Mouse (Mus musculus): ENCODE measurements around the gene Rnf32. TPM values are rescaled to one million over a fixed set of nuclear protein-coding genes. Genes with fewer than 3 reads are reported as not detected.

Gene Rnf32
- polyA plus RNA-seq, 1 experiment from 2014 or later: 2.9 TPM

DNA sequence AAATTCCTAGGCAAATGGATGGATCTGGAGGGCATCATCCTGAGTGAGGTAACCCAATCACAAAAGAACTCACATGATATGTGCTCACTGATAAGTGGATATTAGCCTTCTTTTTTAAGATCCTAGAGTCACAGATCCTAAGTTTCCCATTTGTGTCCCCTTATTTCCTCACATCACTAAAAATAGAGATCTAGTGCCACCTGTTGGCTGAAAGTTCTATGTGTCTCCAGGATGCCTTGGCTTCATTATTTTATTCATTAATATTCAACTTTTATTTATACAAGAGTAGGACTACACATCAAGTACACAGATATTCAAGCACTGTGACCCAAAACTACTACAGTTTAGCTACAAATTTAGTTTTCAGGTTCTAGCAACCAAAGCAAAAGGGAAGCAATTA is 79.0 kb downstream of the Rnf32 start:
- Histone ChIP-seq H3K27me3 (replicated peaks) (no peaks in the 10 kb centered on the region), H3K4me1 (no peaks in the 10 kb centered on the region), H3K4me3 (no peak overlapping the region), H3K9ac (no peak overlapping the region), H3K4me2 (no peak overlapping the region), H3K9me3 (no peaks in the 10 kb centered on the region), H3K36me3 (0 out of 2 replicates have a peak, but pooled peaks cover 3% of the 10 kb centered on the region), H3K27ac (replicated peaks) (no peak overlapping the region)
- no peak for ATAC-seq (ENCODE audit: extremely low read depth, insufficient number of reproducible peaks, low FRiP score, low TSS enrichment)

Other genes with a start within 250 kb of the Rnf32 start
- gene Lmbr1, start 182.4 kb downstream of the Rnf32 start, polyA plus RNA-seq (2015; fragmentation: Nextera tagmentation; extraction: Ambion mirVana): 10.4 and 15.0 TPM in 2 replicates
- 15.5 and 17.0 TPM in 2 replicates for gene Nom1, start 238.7 kb downstream of the Rnf32 start, polyA plus RNA-seq (2015; fragmentation: Nextera tagmentation; extraction: Ambion mirVana)